8 mouse cellular contexts compared by ENCODE assay signal in the genomic region with DNA sequence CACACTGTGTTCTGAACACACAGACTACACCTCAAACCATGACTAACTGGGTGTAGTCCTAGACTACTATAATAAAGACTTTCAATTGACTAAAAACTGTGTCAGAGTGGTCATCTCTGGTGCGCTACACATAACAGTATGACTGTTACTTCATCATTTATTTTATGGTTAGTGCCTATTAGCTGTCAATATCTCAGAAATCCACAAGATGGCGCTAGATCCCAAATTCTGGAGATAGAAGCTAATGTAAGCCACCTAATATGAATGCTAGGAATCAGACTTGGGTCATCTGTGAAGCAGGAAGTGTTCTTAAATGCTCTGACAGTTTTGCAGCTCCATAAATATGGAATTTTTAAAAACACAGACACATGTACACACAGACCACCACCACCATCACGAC.
DNase-seq lines count a peak whose midpoint lies in the region; ATAC-seq and TF ChIP-seq lines count a peak whose summit lies in the region.

No protein-coding gene starts in this region.

- H3K9me3 ChIP-seq in heart, embryonic 16.5 days (replicated peaks; ENCODE audit: control insufficient read depth, low read length): no peaks in the 10 kb centered on the region
- no peaks in the 10 kb centered on the region for H3K9me3 ChIP-seq in heart, embryonic 10.5 days
- H3K9me3 ChIP-seq in E14TG2a.4 (ENCODE audit: low read length): no peaks in the 10 kb centered on the region

- 13% methylated on average over 3 of the region's 3 CpGs for WGBS in heart, embryonic 16.5 days
- 12% methylated on average over 3 of the region's 3 CpGs for WGBS in heart, embryonic 10.5 days
- WGBS in large intestine, adult 2 months: 6% methylated on average over 3 of the region's 3 CpGs

- DNase-seq in heart, embryonic 10.5 days (ENCODE audit: low spot score): no peak
- DNase-seq in cerebellum, adult 11 months: peak; percentile 12
- peak; percentile 32 for DNase-seq in large intestine, adult 2 months (ENCODE audit: low read depth, low spot score)
- peak; percentile 23 for DNase-seq in telencephalon, adult 2 months (ENCODE audit: low read depth, low spot score)

- no peak overlapping the region for H3K27ac ChIP-seq in heart, embryonic 16.5 days (ENCODE audit: low read length)
- no peak overlapping the region for H3K27ac ChIP-seq in heart, embryonic 10.5 days

- H3K4me2 ChIP-seq in heart, embryonic 16.5 days (ENCODE audit: low read depth, low read length): no peak overlapping the region

- no peaks in the 10 kb centered on the region; the same call in 1 of the 2 replicates for H3K27me3 ChIP-seq in heart, embryonic 16.5 days (ENCODE audit: control insufficient read depth, insufficient read depth, low read length)
- H3K27me3 ChIP-seq in heart, embryonic 10.5 days (ENCODE audit: insufficient read depth, poor library complexity, severe bottlenecking): no peaks in the 10 kb centered on the region
- peaks cover 3% of the 10 kb centered on the region; the same call in 1 of the 2 replicates for H3K27me3 ChIP-seq in E14TG2a.4 (ENCODE audit: insufficient read depth, low read length)

- ATAC-seq in heart, embryonic 16.5 days (replicated peaks; ENCODE audit: extremely low read depth, insufficient read depth, low FRiP score): 0 out of 2 replicates have a peak, but pooled peaks have one; percentile 28
- peak; percentile 97 for ATAC-seq in granulocyte monocyte progenitor cell, adult 5-6 weeks (replicated peaks; ENCODE audit: poor library complexity, severe bottlenecking)
- ATAC-seq in megakaryocyte-erythroid progenitor cell, adult 5-6 weeks (replicated peaks; ENCODE audit: low FRiP score, low TSS enrichment, poor library complexity, severe bottlenecking): peak; percentile 94

- peak; percentile 75 for TF ChIP-seq CTCF in E14TG2a.4 (conservative IDR thresholded peaks at IDR 0.05; ENCODE audit: low read length)

- no peaks in the 10 kb centered on the region for H3K36me3 ChIP-seq in heart, embryonic 16.5 days (ENCODE audit: control insufficient read depth, insufficient read depth)
- H3K36me3 ChIP-seq in heart, embryonic 10.5 days: no peaks in the 10 kb centered on the region
- H3K36me3 ChIP-seq in E14TG2a.4 (ENCODE audit: insufficient read depth, low read length): no peaks in the 10 kb centered on the region

- H3K9ac ChIP-seq in heart, embryonic 16.5 days (ENCODE audit: low read length): no peak overlapping the region

- no peak overlapping the region for H3K4me3 ChIP-seq in heart, embryonic 16.5 days (ENCODE audit: low read length)
- no peak overlapping the region for H3K4me3 ChIP-seq in heart, embryonic 10.5 days
- no peak overlapping the region for H3K4me3 ChIP-seq in E14TG2a.4 (replicated peaks; ENCODE audit: low read length)

- H3K4me1 ChIP-seq in heart, embryonic 16.5 days (ENCODE audit: control insufficient read depth, insufficient read depth, low read length): no peaks in the 10 kb centered on the region
- no peaks in the 10 kb centered on the region for H3K4me1 ChIP-seq in heart, embryonic 10.5 days
- H3K4me1 ChIP-seq in E14TG2a.4 (replicated peaks; ENCODE audit: low read depth, low read length): no peaks in the 10 kb centered on the region

Comparison
In these comparisons a context has a peak if more than half of its experiments do, and no peak if none do; other contexts are left out.
1. ATAC-seq: peak in every context shown above with its lines; median percentile 97 in granulocyte monocyte progenitor cell, adult 5-6 weeks; 94 in megakaryocyte-erythroid progenitor cell, adult 5-6 weeks; 28 in heart, embryonic 16.5 days.